Mouse (Mus musculus): ENCODE data around the gene Hcfc1. TPM values are rescaled to one million over a fixed set of nuclear protein-coding genes. Genes with fewer than 3 reads are reported as not detected.

Hcfc1 gene
- total RNA-seq (2023), result 10 to 100 TPM; 86.7 to 89.0 TPM

GRCm38 (mm10) chrX:73966248-73967176 lies at the start of gene Hcfc1:
Gene Hcfc1 (minus strand): TSS chrX:73966357.

GRCm38 (mm10) chrX:73930402-73931062 lies 35.6 kb downstream of the Hcfc1 start, which contains the start of gene Renbp:
Gene Renbp (minus strand): TSS chrX:73930850.

DNA sequence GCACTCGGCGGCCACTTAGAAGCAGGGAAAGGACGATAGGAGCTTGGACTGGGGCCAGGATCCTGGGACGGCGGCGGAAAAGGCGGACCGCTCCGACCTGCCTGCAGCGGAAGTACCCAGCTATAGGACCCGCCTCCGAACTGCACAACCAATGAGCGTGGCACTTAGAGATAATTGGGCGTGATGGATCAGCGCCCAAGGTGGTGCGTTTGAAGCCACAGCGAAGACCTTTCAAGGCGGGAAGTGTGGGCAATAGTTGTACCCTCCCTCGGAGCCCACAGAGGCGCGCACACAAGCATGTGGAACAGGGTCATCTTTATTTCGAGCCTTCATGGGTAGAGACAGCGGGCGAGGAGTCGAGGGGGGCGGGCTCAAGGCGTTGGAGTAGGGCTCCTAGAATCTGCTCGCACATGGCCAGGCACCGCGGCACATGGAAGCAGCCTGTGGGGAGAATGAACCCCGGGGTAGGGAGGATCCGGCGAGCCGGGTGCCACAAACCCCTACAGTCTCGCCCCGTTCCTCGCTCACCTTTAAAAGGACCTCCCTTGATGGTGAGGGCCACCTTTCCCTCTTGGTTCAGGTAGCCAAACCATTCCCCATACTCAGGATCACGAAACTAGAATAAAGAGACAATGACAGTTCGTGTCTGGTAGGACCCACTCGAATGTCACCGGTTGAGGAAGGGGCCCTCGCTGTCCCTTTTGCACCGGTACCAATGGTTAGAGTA lies 44.2 kb downstream of the Hcfc1 start, which contains the start of the genes Arhgap4 and Naa10:
Gene Arhgap4 (minus strand): TSS at position 48 of the 727 bp plus-strand sequence.
Gene Naa10 (minus strand): TSS at position 122 of the 727 bp plus-strand sequence.

GRCm38 (mm10) chrX:73895719-73896118 lies 70.4 kb downstream of the Hcfc1 start, which contains the start of gene L1cam:
Gene L1cam (minus strand): TSS chrX:73896105.

Other genes with a start within 250 kb of the Hcfc1 start
- 100 to 1,000 TPM; 144 to 156 TPM for gene Abcd1, start 249.8 kb downstream of the Hcfc1 start, total RNA-seq (2023)
- gene Plxnb3, start 209.3 kb downstream of the Hcfc1 start, total RNA-seq (2023), result 1 to 10 TPM; 2.4 to 3.2 TPM
- gene Srpk3, start 192.0 kb downstream of the Hcfc1 start, total RNA-seq (2023), result under 1 TPM; 0.82 to 0.97 TPM
- 100 to 1,000 TPM; 124 to 154 TPM for gene Idh3g, start 179.5 kb downstream of the Hcfc1 start, total RNA-seq (2023)
- gene Ssr4, start 179.3 kb downstream of the Hcfc1 start, total RNA-seq (2023), result 100 to 1,000 TPM; 155 to 157 TPM
- gene Pdzd4, start 141.4 kb downstream of the Hcfc1 start, total RNA-seq (2023), result 1 to 10 TPM; 1.2 to 3.3 TPM
- gene Avpr2, start 74.3 kb downstream of the Hcfc1 start, total RNA-seq (2023), result not detected
- gene L1cam, start 70.3 kb downstream of the Hcfc1 start, total RNA-seq (2023), result 100 to 1,000 TPM in 1 of 2 experiments, 10 to 100 TPM in 1; 79.0 to 123 TPM
- gene Arhgap4, start 44.5 kb downstream of the Hcfc1 start, total RNA-seq (2023), result 100 to 1,000 TPM; 146 TPM
- gene Naa10, start 44.4 kb downstream of the Hcfc1 start, total RNA-seq (2023), result 10 to 100 TPM; 46.2 to 49.0 TPM
- 10 to 100 TPM; 68.8 to 76.7 TPM for gene Renbp, start 35.5 kb downstream of the Hcfc1 start, total RNA-seq (2023)
- gene Irak1, start 57.6 kb upstream of the Hcfc1 start, total RNA-seq (2023), result 100 to 1,000 TPM; 131 to 140 TPM
- gene Opn1mw, start 161.1 kb upstream of the Hcfc1 start, total RNA-seq (2023), result not detected
- gene Mecp2, start 169.0 kb upstream of the Hcfc1 start, total RNA-seq (2023), result 10 to 100 TPM; 42.6 to 44.5 TPM
- not detected for gene Tex28, start 201.5 kb upstream of the Hcfc1 start, total RNA-seq (2023)
- not detected for gene Tktl1, start 210.9 kb upstream of the Hcfc1 start, total RNA-seq (2023)